Mouse (Mus musculus): ENCODE measurements around the gene Lrrtm4.

Gene Lrrtm4

DNA sequence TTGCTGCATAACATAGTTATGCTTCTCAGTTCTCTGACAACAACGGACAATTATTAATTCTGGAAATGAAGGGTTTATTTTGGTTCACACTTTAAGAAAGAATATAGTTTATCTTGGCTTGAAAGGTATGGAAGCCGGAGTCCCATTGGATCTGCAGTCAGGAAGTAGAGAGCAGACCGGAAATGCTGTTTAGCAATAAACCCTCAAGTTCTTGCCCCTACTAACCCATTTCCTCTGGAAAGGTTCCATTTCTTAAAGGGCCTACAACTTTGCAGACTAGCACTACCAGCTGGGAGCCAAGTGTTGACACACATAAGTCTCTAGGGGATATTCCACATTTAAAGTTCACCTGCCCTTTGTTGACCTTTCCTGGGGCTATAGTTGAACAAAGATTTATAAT lies 309.7 kb downstream of the Lrrtm4 start:
- DNase-seq (ENCODE audit: low read depth) = no peak

DNA sequence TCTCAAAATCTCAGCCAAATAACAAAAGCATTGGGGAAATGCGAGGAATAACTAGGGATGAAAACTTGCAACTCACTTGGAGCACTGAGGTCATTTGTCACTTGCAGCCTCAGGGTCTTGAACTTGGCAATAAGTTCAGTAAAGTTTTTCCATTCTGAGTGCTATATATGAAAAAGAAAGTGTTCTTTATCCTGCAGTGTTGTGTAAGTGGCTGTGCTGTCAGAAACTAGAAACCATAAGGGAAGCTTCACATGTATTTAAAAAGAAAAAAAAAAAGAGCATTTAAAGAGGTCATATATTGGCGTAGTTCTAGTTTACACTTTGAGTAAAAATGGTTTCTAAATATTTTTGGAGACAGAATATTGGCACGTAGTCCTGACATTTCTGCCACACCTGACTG lies 313.1 kb downstream of the Lrrtm4 start:
- no peak for DNase-seq (ENCODE audit: low read depth)

DNA sequence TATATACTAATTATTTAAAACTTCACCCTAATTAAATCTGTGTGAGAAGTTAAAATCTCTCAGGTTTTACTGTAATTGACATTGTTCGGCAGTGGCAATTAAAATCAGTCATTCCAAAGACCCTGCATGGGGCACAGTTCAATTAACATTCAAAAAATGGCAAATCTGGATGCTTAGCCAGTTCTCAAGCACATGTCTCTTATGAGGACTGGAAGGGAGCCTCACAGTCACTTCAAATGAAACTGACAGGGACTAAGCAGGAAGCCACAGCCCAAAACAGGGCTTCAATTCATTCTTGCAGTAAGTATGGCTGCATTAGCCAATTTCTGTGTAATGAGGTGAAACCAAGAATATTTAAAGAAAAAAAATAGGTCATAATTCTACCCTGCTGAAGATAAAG lies 333.6 kb downstream of the Lrrtm4 start:
- DNase-seq (ENCODE audit: low read depth) = no peak

DNA sequence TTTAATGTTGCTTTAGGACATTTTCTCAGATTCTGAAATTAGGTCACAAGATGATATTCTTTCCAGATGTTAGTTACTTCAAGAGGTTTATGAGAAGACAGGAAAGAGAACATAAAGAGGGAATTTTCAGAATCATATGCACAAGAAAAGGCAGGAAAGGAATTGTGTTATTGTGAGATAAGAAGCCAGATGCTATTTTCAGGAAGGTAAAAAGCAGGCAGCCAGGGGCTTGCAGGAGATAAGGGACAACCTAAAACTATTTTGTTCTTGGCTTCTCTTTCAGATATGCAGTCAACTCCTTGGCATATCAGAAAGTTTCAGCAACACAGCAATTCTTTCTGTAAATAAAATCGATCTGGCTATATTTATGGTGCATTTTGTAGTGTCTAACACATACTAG lies 338.4 kb downstream of the Lrrtm4 start:
- no peak for DNase-seq (ENCODE audit: low read depth)

DNA sequence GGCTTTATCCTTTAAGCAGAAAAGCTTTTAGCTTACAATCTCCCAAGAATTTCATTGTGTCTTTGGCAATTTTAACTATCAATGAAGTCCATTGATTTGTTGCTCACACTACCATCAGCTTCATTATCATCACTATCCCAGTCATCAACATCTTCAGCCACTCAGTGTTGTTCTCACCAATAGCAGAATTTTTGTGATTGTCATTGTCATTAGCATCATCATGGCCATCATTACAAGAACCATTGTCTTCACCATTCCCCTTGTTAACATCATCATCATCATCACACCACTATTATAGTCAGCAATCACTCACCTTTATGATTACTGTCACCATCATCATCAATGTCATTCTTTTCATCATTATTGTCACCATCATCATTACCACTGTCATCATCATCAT lies 344.9 kb downstream of the Lrrtm4 start:
- no peak for DNase-seq (ENCODE audit: low read depth)

DNA sequence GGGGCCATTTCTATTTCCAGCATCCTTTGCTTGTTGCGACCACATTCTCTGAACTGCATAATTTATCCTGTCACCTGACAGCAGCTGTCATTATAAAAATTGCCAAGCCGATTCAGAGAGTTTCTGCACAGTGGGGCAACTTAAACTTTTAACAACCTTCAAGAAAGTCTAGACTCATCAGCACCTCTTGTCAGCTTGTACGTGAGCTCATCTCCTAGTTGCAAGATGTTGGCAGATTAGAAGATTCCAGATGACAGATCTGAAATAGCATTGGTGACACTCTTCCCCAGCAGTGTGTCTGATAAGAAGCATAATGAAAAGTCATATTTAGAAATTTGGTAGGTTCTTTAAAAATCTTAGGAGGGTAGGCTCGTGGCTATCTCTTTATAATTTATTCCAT lies 347.9 kb downstream of the Lrrtm4 start:
- DNase-seq (ENCODE audit: low read depth) = no peak

DNA sequence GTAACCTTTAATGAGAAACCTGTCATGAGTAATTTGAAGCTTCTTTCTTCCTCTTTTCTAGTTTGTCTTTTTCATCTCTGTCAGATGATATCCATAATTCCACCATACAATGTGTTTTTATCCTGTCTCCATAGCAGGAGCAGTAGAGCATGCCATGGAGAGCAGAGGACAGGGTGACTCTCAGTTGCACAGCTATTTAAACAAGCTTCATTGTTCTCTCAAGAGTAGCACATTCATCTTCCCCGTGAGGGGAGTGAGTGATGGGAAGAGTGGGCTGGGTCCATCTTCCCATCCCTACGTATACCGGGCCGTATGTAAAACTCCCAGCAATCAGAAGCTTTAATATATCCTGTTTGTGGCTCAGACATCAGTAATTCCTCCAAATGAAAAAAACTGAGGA lies 370.9 kb downstream of the Lrrtm4 start:
- DNase-seq (ENCODE audit: low read depth) = no peak

DNA sequence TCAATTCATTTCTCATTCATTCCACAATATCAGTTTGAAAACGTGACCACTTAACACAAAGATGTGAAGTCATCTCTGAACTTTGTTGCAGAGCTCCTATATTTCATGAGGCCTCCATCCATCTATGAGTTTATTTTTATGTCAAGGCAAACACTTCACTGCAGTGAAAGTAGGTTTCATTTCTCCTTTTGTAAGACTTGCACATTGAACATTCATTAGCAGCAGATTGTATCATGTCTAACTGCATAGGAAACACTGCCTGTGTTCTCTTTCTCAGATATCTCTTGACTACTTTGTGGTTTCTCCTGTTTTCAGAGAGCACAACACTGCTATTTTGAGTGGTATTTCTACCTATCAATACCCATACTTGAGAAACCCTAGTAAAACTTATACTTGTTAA lies 388.1 kb downstream of the Lrrtm4 start:
- no peak for DNase-seq (ENCODE audit: low read depth)

DNA sequence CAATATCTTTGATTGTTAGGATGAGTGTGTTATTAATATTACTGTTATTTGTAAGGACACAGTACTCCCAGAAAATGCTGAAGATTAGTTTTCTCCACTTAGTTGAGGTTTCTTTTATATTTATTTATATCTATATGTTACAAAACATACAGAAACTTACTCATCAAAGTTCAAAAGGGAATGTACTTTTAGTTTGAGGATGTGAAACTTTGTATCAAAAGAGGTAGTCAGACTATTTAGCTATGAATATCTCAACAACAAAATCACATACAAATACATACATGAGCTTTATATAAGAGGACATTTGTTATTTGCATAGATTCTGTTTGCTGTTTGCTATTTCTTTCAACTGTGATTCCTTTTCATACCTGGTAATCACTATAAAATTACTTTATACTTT lies 421.5 kb downstream of the Lrrtm4 start:
- DNase-seq (ENCODE audit: low read depth) = no peak

DNA sequence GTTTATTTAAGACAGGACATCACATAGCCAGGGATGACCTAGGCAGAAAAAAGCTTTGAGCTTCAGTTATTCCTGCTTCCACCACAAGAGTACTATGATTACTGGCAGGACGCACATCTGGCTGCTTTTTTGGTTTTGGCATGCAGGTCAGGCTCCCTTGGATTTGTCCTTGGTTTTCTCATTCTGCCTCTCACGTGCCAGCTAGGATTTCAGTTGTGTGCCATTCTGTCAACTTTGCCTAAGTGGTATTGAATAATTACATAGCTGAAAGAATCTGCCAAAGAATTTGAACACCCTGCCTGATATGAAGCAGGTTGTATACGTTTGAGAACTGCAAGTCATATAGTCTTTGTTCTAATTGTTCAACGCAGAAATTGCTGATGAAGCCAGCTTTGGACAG lies 451.9 kb downstream of the Lrrtm4 start:
- DNase-seq (ENCODE audit: low read depth) = no peak

DNA sequence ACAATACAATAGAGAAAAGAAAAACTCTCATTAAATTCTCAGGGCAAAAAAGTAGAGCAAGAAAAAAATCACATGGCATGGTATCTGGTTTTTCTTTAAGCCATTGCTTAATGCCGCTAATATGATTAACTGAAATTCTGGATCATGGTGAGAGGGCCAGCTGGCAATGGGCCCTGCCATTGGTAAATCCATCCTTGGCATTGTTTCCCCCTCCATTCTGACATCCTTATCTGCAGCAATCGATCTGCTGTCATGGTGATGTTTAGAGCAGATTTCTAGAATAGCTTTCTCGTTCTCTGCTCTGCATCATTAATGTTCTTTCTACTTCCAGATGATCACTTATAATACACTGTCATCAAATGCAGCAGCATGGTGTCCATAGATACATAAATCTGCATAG lies 457.5 kb downstream of the Lrrtm4 start:
- DNase-seq (ENCODE audit: low read depth) = no peak

DNA sequence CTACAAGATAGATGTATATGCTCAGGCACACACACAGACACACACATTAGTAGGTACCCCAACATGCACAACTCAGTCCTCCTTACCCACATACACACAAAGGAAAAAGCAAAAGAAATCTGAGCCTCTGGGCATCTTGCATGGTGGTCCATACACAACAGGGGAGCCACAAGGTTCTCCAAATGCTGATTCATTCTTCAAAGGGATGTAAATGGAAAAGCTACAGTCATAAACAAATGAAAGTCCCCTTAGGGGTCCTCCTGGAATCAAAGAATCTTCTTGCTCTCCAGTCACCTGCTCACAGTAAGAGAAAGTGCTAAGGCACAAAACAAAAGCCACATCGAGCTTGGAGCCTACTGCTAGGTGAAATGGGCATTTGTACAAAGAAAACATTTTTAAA lies 526.3 kb downstream of the Lrrtm4 start:
- DNase-seq (ENCODE audit: low read depth) = no peak

DNA sequence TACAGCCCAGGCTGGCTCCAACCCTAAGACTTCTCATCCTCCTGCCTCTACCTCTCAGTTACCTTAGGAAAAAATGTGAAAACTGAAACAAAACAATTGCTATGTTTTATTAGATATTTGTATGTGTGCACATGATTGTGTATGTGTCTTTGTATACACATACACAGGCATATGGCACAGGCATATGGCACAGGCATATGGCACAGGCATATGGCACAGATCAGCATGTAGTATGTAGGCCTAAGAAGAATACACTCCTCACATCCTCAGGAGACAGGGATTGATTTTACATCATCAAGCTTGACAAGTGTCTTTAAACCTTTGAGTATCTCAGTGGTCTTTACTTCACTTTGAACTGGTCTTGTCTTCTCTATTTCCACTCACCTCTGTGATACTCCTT lies 531.2 kb downstream of the Lrrtm4 start:
- DNase-seq (ENCODE audit: low read depth) = no peak

DNA sequence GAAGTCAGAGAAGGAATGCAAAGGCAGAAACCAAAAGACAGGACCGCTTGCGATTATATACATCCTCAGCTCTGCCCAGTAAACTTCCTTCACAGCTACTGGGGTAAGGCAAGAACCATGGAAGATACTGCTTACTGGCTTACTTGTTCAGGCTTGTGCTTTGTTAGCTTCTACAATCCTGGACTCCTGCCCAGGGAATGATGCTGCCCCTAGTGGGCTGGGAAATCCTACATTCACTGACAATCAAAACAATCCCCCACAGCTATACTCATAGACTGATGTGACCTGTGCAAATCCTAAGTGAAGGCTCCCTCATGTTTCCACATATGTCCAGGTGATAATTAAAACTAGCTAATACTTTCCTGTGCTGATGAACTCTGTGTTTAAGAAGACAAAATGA lies 534.7 kb downstream of the Lrrtm4 start:
- DNase-seq (ENCODE audit: low read depth) = no peak

DNA sequence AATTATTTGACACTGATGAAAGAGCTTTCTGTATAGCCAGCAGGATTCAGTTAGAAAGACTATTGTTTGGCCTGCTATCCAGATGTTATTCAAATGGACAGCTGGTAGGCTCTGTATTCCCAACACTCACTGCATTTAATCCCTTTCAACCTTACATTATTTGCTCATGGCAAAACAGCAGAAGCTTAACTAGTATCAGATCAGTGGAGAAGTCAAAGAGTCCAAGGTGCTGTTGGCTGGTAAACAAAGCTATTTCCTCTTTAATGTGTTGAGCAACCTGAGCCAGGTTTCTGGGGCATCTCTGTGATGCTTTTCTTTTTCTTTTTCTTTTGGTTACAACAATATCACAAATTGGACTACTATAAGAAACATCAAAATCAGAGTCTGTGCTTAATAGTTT lies 536.3 kb downstream of the Lrrtm4 start:
- no peak for DNase-seq (ENCODE audit: low read depth)

DNA sequence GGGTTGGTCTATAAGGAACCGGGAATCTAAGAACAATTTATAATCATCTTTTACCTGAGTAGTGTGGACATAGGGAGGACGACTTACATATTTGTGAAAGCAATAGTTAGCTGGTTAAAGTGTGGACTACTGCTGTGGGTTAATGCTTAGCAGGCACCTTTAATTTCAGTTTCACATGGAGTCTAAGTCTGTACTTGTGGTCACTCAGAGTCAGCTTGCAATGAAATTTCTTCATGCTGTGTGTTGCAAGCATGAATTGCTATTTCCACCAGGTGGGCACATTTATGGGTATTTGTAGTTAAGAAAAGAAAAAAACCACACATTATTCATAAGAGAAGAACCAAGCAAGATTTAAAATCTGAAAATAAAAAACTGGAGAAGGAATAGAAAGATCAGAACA lies 558.5 kb downstream of the Lrrtm4 start:
- DNase-seq (ENCODE audit: low read depth) = no peak

DNA sequence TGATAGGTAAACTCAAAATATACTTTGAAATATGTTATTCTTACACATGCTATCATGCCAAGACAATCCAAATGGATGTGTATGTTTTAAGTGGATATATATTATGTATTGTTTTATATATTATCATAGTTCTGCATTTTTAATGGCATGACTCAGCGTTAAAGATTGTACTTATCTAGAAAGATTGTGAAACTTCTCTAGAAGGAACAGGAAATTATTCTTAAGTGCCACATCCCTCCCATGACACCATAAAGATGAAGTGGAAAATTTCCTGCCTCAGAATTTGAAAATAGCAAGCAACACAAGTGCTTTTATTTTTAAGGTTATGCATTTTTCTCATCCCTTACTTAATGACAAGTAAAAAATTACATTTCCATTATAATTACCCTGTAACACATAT lies 563.5 kb downstream of the Lrrtm4 start:
- no peak for DNase-seq (ENCODE audit: low read depth)

DNA sequence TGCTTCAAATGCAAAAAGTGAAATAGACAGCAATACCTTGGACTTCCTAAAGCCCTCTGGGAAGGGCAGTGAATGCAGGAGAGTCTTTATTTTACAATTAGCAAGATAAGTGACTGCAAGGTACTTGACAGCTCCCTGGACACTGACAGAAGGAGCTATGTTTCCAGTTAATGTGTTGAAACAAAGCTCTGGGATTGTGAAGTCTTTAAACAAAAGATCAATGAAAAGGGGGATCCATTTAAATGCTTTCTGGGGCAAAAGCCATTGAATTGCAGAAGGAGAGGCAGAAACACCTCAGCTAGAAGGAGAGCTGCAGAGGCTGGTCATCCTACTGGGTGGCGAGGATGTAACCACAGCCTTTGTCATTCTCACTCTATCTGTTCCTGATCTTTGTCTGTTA lies 571.1 kb downstream of the Lrrtm4 start:
- DNase-seq (ENCODE audit: low read depth) = no peak

DNA sequence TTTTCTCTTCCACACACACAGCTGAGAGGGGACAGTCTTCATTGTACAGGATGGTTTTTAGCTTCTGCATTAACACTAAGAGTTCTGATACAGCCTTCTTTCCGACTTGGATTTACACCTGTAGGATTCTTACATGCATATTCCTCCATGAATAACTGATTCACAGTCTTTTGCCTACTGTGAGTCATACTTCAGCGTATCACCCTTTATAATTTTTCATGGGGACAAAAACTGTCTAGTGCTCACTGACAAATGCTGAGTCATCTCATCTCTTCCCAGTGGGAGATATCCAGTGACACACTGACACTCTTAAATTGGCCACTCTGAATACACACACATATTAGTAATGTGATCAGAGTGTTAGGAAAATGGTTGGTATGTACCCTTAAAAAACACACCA lies 600.8 kb downstream of the Lrrtm4 start:
- no peak for DNase-seq (ENCODE audit: low read depth)

DNA sequence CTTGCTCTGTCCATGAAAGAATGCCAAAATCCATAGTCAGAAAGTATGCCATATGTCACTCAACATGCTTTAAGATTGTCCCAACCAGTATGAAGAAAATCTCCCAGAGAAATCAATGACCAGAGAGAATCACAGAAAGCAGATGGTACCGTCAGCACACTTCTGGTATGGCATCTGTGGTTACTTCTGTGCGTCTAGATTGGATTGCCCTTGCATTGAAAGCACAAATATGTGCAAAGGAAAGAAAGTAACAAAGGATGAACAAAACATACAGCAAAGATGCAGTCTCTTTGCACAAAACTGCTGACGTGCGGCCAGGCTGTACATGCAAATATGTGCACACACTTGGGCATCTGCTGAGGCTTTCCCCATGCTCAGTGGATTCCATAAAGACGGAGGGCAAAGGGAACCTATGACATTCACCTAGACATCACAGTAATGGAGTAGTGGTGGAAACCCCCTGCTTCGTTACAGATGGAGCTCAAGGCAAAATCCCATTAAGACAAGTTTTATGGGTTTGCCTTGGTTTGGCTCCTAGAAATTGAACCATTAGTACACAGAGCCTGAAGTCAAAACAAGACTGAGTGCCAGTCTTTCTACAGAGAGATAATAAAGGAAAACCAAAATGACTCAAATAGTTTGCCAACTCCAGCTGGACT lies 604.1 kb downstream of the Lrrtm4 start:
- DNase-seq (ENCODE audit: low read depth) = no peak

DNA sequence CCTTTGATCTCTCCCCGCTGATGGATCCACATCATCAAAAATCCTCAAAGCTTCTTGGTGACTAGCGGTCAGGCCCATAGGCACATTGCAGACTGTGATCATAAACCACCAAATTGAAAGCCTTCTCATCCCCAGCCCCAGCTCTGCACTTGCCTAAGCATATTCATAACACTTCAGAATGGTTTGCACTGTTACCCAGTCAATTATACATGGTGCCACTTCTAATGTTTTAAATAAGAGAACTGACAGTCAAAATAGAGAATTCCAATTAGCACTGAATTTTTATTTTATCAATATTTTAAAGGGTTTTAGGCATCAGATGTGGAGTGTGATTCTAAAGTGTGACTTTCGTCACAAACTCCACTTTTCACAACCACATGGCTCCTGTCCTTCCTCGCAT lies 606.8 kb downstream of the Lrrtm4 start:
- DNase-seq (ENCODE audit: low read depth) = no peak

DNA sequence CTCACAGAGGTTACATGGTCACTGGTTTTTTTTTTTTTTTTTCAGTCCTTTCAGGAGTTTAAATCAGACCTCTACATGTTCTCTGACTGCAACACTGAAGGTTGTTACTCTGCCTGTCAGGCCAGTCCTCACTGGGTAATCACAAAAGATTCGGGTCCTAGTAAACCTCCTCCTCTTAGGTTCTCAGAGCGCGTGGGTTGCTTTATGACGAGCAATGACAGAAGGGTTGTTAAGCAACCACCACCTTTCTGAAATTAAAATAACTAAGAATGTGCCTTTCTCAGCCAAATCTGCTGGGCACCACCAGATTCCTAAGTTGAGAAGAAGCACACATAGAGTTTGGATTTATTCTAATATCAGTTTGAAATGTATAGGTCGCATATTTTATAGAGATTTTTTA lies 644.1 kb downstream of the Lrrtm4 start:
- no peak for DNase-seq (ENCODE audit: low read depth)

DNA sequence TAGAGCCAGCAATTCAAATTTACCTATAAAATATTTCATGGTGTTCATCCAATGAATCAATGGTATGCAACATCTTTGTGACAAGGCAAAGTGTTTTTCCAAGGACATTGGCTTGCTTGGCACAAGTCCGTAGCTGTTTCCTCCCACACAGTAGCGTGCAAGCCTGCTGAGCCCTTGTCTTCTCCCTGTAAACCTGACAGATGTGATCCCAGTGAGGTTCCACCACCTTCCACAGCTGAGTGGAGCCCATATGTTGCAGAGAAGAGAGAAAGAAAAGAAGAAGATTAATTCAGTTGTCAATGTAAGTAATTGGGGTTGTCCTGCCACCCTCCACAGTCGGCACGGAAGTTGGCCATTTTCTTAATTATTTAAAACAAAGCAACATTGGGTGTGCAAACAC lies 645.4 kb downstream of the Lrrtm4 start:
- no peak for DNase-seq (ENCODE audit: low read depth)

DNA sequence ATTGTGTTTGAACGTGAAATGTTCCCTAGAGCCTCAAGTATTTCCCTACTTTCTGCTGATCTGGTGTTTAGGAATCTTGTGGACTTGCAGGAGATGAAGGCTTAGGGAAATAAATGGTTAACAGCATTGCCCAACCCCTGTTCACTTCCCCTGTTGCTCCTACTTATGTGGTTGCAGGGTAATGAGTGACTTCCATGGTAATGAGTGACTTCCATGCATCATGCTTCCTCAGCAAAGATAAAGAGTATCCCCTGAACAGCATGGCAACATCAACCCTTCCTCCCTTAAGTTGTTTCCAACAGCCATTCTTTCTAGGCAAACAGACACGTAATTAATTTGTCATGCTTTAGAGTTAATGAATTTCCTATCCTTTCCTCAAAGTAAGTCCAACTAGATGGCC lies 685.5 kb downstream of the Lrrtm4 start:
- no peak for DNase-seq (ENCODE audit: low read depth)

DNA sequence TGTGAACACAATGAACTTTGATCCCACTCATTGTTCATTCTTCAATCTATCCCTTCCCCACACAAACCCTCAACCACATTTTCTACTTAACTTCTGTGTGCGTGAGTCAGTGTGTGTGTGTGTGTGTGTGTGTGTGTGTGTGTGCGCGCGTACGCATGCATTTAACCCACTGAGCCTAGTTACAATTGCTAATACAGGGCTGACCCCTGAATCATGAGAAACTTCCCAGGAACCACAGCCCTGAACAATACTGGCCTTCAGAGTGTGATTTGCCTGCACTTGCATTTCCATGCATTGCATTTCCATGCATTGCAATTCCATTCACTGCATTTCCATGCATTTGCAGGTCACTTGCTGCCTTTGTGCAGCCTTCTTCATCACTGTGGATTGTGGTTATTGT lies 701.8 kb downstream of the Lrrtm4 start:
- no peak for DNase-seq (ENCODE audit: low read depth)

All from c-Kit-positive CD71-negative TER-119-negative erythroid progenitor cells, embryonic 14.5 days (primary cell).